Mouse (Mus musculus) cerebellum, adult 2 months (tissue): Measurements from ENCODE around the gene Baiap2l1.

ENCODE experiments used
- CTCF ChIP-seq: fragments of 200-500 bp; IDR thresholded peaks from 2 replicates; pipeline ENCODE4 v1.5.1; 2011; ENCODE audit warnings: low read depth, mild to moderate bottlenecking, control low read depth, low read length, moderate library complexity, borderline replicate concordance; ENCODE audit not compliant: insufficient read depth
- POLR2A ChIP-seq: fragments of 200-500 bp; IDR thresholded peaks from 2 replicates; pipeline ENCODE4 v1.6.1; 2011; ENCODE audit warnings: low read length, control low read depth, borderline replicate concordance; ENCODE audit not compliant: insufficient read depth

GRCm38 (mm10) chr5:144360346-144360745 lies 2.4 kb upstream of the Baiap2l1 start:
- TF ChIP-seq CTCF (no peak), POLR2A (no peak)
